Mouse (Mus musculus): ENCODE results near the gene Lekr1.
"Not testable (repeated sequence)": the region's sequence is repeated elsewhere in the genome, so short reads cannot be mapped to it uniquely, and the experiment has no call there.

The Lekr1 gene

GRCm38 (mm10) chr3:65769666-65770065 is 103.6 kb downstream of the Lekr1 start:
- not testable (repeated sequence) for DNase-seq (ENCODE audit: low spot score)

GRCm38 (mm10) chr3:65773910-65774309 is 107.9 kb downstream of the Lekr1 start:
- DNase-seq (ENCODE audit: low spot score): no peak

GRCm38 (mm10) chr3:65775096-65775495 is 109.1 kb downstream of the Lekr1 start:
- DNase-seq (ENCODE audit: low spot score): no peak

GRCm38 (mm10) chr3:65782246-65782645 is 116.2 kb downstream of the Lekr1 start:
- no peak for DNase-seq (ENCODE audit: low spot score)

- no peak for DNase-seq (ENCODE audit: low spot score)
These were observed 124.2 kb downstream of the Lekr1 start for GRCm38 (mm10) chr3:65790076-65790685.

GRCm38 (mm10) chr3:65793561-65793960 is 127.5 kb downstream of the Lekr1 start:
- DNase-seq (ENCODE audit: low spot score): no peak

GRCm38 (mm10) chr3:65794711-65795110 is 128.7 kb downstream of the Lekr1 start:
- no peak for DNase-seq (ENCODE audit: low spot score)

GRCm38 (mm10) chr3:65797345-65798137 is 131.5 kb downstream of the Lekr1 start:
- DNase-seq (ENCODE audit: low spot score): no peak

GRCm38 (mm10) chr3:65800962-65801361 is 134.9 kb downstream of the Lekr1 start:
- no peak for DNase-seq (ENCODE audit: low spot score)

- DNase-seq (ENCODE audit: low spot score): no peak
These were observed 136.2 kb downstream of the Lekr1 start for GRCm38 (mm10) chr3:65802185-65802584.

GRCm38 (mm10) chr3:65802868-65803267 is 136.8 kb downstream of the Lekr1 start:
- DNase-seq (ENCODE audit: low spot score): no peak

GRCm38 (mm10) chr3:65814881-65815280 is 148.9 kb downstream of the Lekr1 start:
- DNase-seq (ENCODE audit: low spot score): no peak

- no peak for DNase-seq (ENCODE audit: low spot score)
These were observed 150.0 kb downstream of the Lekr1 start for GRCm38 (mm10) chr3:65816012-65816411.

GRCm38 (mm10) chr3:65818597-65818996 is 152.6 kb downstream of the Lekr1 start:
- DNase-seq (ENCODE audit: low spot score): no peak

GRCm38 (mm10) chr3:65819841-65820240 is 153.8 kb downstream of the Lekr1 start:
- DNase-seq (ENCODE audit: low spot score): no peak

GRCm38 (mm10) chr3:65824886-65825285 is 158.9 kb downstream of the Lekr1 start:
- DNase-seq (ENCODE audit: low spot score): no peak

GRCm38 (mm10) chr3:65826716-65827115 is 160.7 kb downstream of the Lekr1 start:
- DNase-seq (ENCODE audit: low spot score): no peak

GRCm38 (mm10) chr3:65827400-65827799 is 161.4 kb downstream of the Lekr1 start:
- DNase-seq (ENCODE audit: low spot score): no peak

GRCm38 (mm10) chr3:65828020-65828419 is 162.0 kb downstream of the Lekr1 start:
- no peak for DNase-seq (ENCODE audit: low spot score)

GRCm38 (mm10) chr3:65829230-65829629 is 163.2 kb downstream of the Lekr1 start:
- peak; percentile 78 for DNase-seq (ENCODE audit: low spot score)

- no peak for DNase-seq (ENCODE audit: low spot score)
These were observed 164.0 kb downstream of the Lekr1 start for GRCm38 (mm10) chr3:65829943-65830483.

GRCm38 (mm10) chr3:65830801-65831200 is 164.8 kb downstream of the Lekr1 start:
- peak; percentile 12 for DNase-seq (ENCODE audit: low spot score)

- no peak for DNase-seq (ENCODE audit: low spot score)
These were observed 166.4 kb downstream of the Lekr1 start for GRCm38 (mm10) chr3:65832398-65832797.
